Comparison of ENCODE assay signal across 8 mouse cellular contexts in genomic region chr2:28536166-28536565, GRCm38 (mm10). TPM values are rescaled to one million over a fixed set of nuclear protein-coding genes. Genes with fewer than 3 reads are reported as not detected.
DNase-seq lines count a peak whose midpoint lies in the region; ATAC-seq lines count a peak whose summit lies in the region.

No protein-coding gene starts in this region.

- peak overlapping the region; percentile 4; the same call in 1 of the 2 replicates for H3K9ac ChIP-seq in embryonic facial prominence, embryonic 13.5 days
- peak overlapping the region; percentile 90; the same call in 1 of the 2 replicates for H3K9ac ChIP-seq in hindbrain, embryonic 13.5 days
- no peak overlapping the region for H3K9ac ChIP-seq in midbrain, embryonic 16.5 days (ENCODE audit: low read depth, low read length)

- H3K27ac ChIP-seq in embryonic facial prominence, embryonic 13.5 days = peak overlapping the region; percentile 97; the same call in 1 of the 2 replicates
- peak overlapping the region; percentile 93 for H3K27ac ChIP-seq in hindbrain, embryonic 13.5 days
- H3K27ac ChIP-seq in midbrain, embryonic 16.5 days (ENCODE audit: low read length) = peak overlapping the region; percentile 80; the same call in 1 of the 2 replicates

- H3K27me3 ChIP-seq in embryonic facial prominence, embryonic 13.5 days = no peaks in the 10 kb centered on the region
- no peaks in the 10 kb centered on the region for H3K27me3 ChIP-seq in hindbrain, embryonic 13.5 days
- H3K27me3 ChIP-seq in midbrain, embryonic 16.5 days (ENCODE audit: control insufficient read depth, insufficient read depth, low read depth, low read length) = no peaks in the 10 kb centered on the region

- peak overlapping the region; percentile 72 for H3K4me3 ChIP-seq in embryonic facial prominence, embryonic 13.5 days
- H3K4me3 ChIP-seq in hindbrain, embryonic 13.5 days = no peak overlapping the region
- H3K4me3 ChIP-seq in midbrain, embryonic 16.5 days (ENCODE audit: low read depth, low read length) = no peak overlapping the region

- no peak for ATAC-seq in embryonic facial prominence, embryonic 13.5 days (ENCODE audit: insufficient number of reproducible peaks, insufficient read depth, low FRiP score, low TSS enrichment, low read depth)
- no peak for ATAC-seq in hindbrain, embryonic 13.5 days (ENCODE audit: low FRiP score)
- no peak for ATAC-seq in midbrain, embryonic 16.5 days

- H3K4me2 ChIP-seq in embryonic facial prominence, embryonic 13.5 days = peak overlapping the region; percentile 83
- H3K4me2 ChIP-seq in hindbrain, embryonic 13.5 days = peak overlapping the region; percentile 71; the same call in 1 of the 2 replicates
- no peak overlapping the region for H3K4me2 ChIP-seq in midbrain, embryonic 16.5 days (ENCODE audit: low read length)

- whole genome bisulfite sequencing in embryonic facial prominence, embryonic 13.5 days = 49% methylated on average over 4 of the region's 4 CpGs
- 62% methylated on average over 4 of the region's 4 CpGs for WGBS in hindbrain, embryonic 13.5 days
- 79% methylated on average over 4 of the region's 4 CpGs for WGBS in midbrain, embryonic 16.5 days

- H3K9me3 ChIP-seq in embryonic facial prominence, embryonic 13.5 days = no peaks in the 10 kb centered on the region
- no peaks in the 10 kb centered on the region for H3K9me3 ChIP-seq in hindbrain, embryonic 13.5 days
- H3K9me3 ChIP-seq in midbrain, embryonic 16.5 days (replicated peaks; ENCODE audit: control insufficient read depth, low read length, poor library complexity, severe bottlenecking) = no peaks in the 10 kb centered on the region

- peaks cover 89% of the 10 kb centered on the region for H3K4me1 ChIP-seq in embryonic facial prominence, embryonic 13.5 days
- H3K4me1 ChIP-seq in hindbrain, embryonic 13.5 days (replicated peaks) = peaks cover 99% of the 10 kb centered on the region
- peaks cover 79% of the 10 kb centered on the region for H3K4me1 ChIP-seq in midbrain, embryonic 16.5 days (ENCODE audit: control insufficient read depth, insufficient read depth, low read length)

- peaks cover 18% of the 10 kb centered on the region for H3K36me3 ChIP-seq in embryonic facial prominence, embryonic 13.5 days
- peaks cover 10% of the 10 kb centered on the region for H3K36me3 ChIP-seq in hindbrain, embryonic 13.5 days
- H3K36me3 ChIP-seq in midbrain, embryonic 16.5 days (ENCODE audit: control insufficient read depth, insufficient read depth, low read length) = no peaks in the 10 kb centered on the region

- peak; percentile 41 for DNase-seq in kidney, postnatal 14 days
- no peak for DNase-seq in kidney, adult 18-20 months
- no peak for DNase-seq in frontal cortex, postnatal 25 days (ENCODE audit: low spot score in 2 of 2)
- DNase-seq in left cerebral cortex, adult 9 months (ENCODE audit: low spot score in 2 of 2) = no peak
- DNase-seq in liver = no peak

RNA-seq across cellular contexts. Expression of gene Ralgds, which starts 23.2 kb away (rescaled TPM):
- 56.9 and 61.3 TPM in 2 replicates for polyA plus RNA-seq in embryonic facial prominence, embryonic 13.5 days (2015; fragmentation: Nextera tagmentation; extraction: Ambion mirVana)
- polyA plus RNA-seq in hindbrain, embryonic 13.5 days (2015; fragmentation: Nextera tagmentation; extraction: Ambion mirVana) = 78.9 and 87.9 TPM in 2 replicates
- polyA plus RNA-seq in midbrain, embryonic 16.5 days (2015; fragmentation: Nextera tagmentation; extraction: Ambion mirVana) = 78.4 and 82.0 TPM in 2 replicates

RNA-seq across cellular contexts. Expression of gene Cel, which starts 27.0 kb away (rescaled TPM):
- polyA plus RNA-seq in embryonic facial prominence, embryonic 13.5 days (2015; fragmentation: Nextera tagmentation; extraction: Ambion mirVana) = 0.17 TPM in 1 of 2 replicates, not detected in the other
- 0.08 and 0.13 TPM in 2 replicates for polyA plus RNA-seq in hindbrain, embryonic 13.5 days (2015; fragmentation: Nextera tagmentation; extraction: Ambion mirVana)
- not detected in 2 replicates for polyA plus RNA-seq in midbrain, embryonic 16.5 days (2015; fragmentation: Nextera tagmentation; extraction: Ambion mirVana)

RNA-seq across cellular contexts. Expression of gene Gm10134, which starts 30.3 kb away (rescaled TPM):
- 1.4 TPM in 1 of 2 replicates, not detected in the other for polyA plus RNA-seq in embryonic facial prominence, embryonic 13.5 days (2015; fragmentation: Nextera tagmentation; extraction: Ambion mirVana)
- polyA plus RNA-seq in hindbrain, embryonic 13.5 days (2015; fragmentation: Nextera tagmentation; extraction: Ambion mirVana) = 2.1 and 3.6 TPM in 2 replicates
- polyA plus RNA-seq in midbrain, embryonic 16.5 days (2015; fragmentation: Nextera tagmentation; extraction: Ambion mirVana) = 2.3 and 3.6 TPM in 2 replicates

RNA-seq across cellular contexts. Expression of gene Gbgt1, which starts 39.5 kb away (rescaled TPM):
- polyA plus RNA-seq in embryonic facial prominence, embryonic 13.5 days (2015; fragmentation: Nextera tagmentation; extraction: Ambion mirVana) = 0.35 and 0.58 TPM in 2 replicates
- polyA plus RNA-seq in hindbrain, embryonic 13.5 days (2015; fragmentation: Nextera tagmentation; extraction: Ambion mirVana) = 0.52 and 1.0 TPM in 2 replicates
- 1.1 and 1.2 TPM in 2 replicates for polyA plus RNA-seq in midbrain, embryonic 16.5 days (2015; fragmentation: Nextera tagmentation; extraction: Ambion mirVana)

RNA-seq across cellular contexts. Expression of gene Gtf3c5, which starts 47.4 kb away (rescaled TPM):
- 50.4 and 51.6 TPM in 2 replicates for polyA plus RNA-seq in embryonic facial prominence, embryonic 13.5 days (2015; fragmentation: Nextera tagmentation; extraction: Ambion mirVana)
- 40.8 and 46.8 TPM in 2 replicates for polyA plus RNA-seq in hindbrain, embryonic 13.5 days (2015; fragmentation: Nextera tagmentation; extraction: Ambion mirVana)
- polyA plus RNA-seq in midbrain, embryonic 16.5 days (2015; fragmentation: Nextera tagmentation; extraction: Ambion mirVana) = 42.3 and 46.3 TPM in 2 replicates
